Mouse (Mus musculus) frontal cortex, adult (tissue): ENCODE data around the gene Zfp697.

ENCODE experiments used
- ATAC-seq: cut with Nextera tagmentation; 2 replicates; pipeline ENCODE4 v1.9.2; 2017; ENCODE audit warnings: mild to moderate bottlenecking, moderate library complexity, mixed read lengths; ENCODE audit not compliant: low TSS enrichment

Zfp697 gene

DNA sequence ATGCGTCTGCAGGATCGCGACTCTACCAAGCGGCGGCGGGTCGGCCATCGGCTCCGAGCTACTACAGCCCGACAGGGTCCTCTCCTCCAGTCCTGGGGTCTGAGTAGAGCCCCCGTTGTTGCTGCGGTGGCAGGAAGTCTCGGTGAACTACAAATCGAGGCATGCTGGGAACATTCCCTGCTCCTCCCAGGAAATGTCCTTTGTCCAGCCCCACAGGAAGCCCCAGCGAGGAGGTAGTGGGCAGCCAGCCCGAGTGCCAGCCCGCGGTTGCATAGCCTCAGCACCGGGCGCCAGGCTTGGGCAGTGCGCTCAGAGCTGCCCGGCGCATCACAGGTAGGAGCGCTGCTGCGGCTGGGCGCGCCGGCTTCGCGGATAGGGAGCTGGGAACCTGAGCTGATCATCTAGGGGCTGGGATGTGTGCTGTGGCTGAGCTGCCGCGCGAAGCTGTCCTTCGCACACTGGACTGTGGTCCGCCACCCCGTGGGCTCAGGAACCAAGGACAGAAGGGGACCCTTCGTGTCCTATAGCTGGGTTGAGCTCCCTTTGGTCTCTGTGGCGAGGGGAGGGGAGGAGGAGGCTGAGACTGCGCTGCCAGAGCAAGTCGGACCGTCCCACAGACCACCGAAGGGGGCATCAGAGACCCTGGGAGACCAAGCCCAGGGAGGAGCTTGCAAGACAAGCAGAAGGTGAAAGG, at the start of gene Zfp697:
Gene Zfp697, plus strand, starts transcription at position 216 of the 694 bp plus-strand sequence.
- peak; percentile 96 for ATAC-seq

DNA sequence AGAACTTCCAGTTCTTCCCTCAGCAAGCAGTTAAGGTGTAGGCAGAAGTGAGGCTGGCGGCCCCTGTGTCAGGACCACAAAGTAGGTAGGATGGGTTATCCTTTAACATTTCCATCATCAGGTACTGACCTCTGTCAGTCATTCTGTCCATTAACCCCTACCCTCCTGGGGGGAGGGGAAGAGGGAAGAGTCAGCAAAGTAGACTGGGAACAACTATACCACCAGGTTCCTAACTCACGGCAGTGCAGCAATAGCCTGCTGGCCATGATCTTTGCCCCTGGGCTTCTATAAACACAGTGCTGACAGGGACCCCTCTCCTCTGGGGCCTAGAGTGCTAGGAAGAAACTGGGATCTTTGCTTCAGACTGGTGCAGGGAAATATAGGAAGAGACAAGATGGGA, 48.3 kb upstream of the Zfp697 start:
- ATAC-seq = no peak

DNA sequence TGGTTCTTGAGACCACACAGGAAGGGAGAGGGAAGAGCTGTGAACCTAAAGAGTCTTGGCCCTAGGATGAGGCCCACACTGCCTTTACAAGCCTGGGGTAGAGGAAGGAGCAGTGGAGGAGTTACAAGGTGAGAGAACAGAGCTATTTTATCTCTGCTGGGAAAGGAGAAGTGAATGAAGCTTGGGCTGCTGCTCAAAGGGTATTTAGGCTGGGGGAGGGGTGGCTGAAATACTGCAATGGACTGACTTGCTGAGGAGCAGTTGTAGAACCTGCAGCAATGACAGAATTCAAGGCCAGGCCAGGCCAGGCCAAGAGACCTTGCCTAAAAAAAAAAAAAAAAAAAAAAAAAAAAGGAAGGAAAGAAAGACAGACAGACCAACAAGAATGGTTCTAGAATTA, 46.9 kb upstream of the Zfp697 start:
- no peak for ATAC-seq

DNA sequence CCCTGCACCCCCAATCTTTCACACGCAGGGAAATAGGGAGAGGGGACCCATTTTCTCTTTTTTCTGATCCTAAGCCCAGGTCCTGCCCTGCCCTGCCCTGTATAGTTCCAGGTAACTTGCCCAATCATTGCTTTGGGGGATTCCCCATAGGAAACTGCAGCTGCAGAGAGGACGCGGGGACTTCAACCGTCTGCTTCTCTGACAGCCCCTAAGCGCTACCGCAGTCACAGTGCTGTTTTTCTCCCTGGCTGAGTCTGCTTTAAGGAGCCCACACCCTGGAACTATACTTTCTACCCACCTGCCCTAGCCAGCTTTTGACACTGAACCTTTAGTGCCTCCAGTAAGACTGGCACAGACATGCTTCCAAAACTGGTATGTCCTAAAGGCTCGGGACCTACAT, 46.4 kb upstream of the Zfp697 start:
- no peak for ATAC-seq

DNA sequence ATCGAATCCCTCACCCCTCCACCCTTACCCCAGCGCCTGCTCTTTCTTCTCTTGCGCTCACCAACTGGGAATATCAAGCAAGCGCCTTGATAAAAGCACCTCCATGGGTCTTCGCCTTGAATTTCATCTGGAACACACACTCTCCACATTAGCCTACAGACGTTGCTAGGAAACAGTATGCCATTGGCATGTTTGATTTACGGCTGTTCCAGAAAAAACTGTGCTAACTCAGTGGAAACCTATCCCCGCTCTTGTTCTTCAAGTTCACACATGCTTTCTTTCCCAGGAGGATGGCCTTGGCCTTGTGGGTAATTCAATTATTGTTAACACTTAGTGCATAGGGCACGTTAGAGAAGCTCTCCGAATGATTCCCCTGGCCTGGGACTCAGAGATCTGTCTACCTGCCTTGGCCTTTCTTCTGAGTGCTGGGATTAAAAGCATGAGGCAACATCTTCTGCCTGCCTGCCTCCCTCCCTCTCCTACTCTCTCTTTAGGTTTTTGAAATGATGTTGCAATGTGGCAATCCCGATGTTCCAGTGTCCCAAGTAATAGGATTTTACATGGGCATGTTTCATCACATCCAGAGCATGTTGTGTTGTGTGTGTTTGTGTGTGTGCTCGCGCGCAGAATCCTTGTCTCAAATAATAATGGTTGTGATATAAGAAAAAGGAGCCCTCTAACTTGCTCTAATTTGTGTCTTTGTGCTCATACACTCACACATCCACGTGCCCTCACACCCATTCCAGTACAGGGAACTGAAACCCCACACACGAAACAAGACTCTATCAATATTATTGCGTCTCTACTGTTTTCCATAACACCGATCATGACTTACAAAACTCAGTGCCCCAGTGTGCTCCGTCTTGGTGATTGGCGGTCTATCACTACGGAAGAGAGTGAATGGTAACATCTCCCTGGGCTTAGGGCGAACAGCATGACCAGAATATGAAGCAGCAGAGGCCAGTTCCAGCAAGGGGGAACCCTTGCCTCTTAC, 45.3 kb upstream of the Zfp697 start:
- ATAC-seq = no peak

DNA sequence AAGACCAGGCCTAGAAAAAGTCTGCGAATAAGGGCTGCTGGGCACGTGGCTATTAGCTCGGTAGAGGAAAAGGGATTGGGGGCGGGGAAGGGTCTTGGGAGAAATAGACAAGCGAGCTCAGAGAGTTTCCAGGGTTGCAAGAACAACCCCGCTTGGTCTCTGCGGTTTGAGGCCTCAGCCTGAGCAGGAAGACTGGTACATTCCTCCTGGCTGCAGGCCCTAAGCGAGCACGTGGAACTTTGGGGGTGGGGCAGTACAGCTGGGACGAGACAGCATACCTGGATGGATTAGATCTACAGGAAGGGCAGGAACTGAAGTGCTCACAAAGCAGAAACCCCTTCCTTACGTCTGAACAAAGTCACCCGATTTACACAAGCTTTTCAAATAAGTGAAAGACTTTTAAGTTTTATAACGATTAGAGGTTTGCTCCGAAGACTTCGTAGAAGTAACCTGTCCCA, 43.6 kb upstream of the Zfp697 start:
- ATAC-seq = peak; percentile 29; the same call in 1 of the 2 replicates

DNA sequence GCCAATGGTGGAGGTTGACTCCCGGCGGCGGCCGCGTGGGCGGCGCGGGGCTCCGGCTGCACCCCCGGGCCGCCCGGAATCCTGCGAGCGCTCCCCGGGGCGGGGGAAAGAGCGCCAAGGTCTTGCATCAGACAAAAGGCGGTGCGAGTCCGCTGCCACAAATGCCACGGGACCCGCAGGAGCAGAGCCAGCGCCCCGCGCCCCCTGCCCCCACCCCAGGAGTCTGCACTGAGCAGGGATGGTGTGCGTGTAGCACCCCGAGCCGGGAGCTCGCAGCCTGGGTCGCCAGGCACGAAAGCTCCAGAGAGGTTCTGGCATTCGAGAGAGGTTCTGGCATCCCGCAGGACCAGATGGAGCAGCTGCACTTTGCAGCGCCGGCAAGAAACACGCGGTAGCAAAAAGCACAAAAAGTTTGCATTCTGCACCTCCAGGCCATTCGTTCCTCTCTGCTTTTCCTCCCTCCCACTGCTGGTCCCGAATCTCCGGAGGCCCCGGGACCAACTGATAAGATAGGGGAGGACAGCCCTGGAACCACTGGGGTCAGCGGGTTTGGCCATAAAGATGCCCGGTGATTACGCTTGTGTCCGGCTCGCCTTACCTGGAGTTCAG, 43.1 kb upstream of the Zfp697 start:
- ATAC-seq = peak; percentile 74

DNA sequence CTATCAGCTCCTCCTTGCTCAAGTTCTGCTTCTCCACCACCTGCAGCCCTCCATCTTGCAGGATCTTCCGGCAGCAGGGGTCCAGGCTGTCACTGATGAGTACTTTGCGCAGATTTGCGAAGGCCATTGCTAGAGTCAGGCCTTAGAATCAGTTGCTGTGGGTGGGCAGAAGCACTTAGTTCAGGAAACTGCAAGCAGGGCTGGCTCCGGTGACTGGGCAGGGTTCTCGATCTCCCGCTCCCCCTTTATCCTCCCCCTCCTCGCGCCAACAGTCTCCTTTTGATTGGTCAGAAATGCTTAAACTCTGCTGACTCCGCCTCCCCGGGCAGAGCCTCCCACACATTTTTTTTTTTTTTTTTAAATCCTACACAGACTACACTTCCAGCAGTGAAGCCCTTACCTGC, 42.6 kb upstream of the Zfp697 start, which contains the start of gene Phgdh:
Gene Phgdh, minus strand, starts transcription at position 285 of the 404 bp plus-strand sequence.
- peak; percentile 60 for ATAC-seq

DNA sequence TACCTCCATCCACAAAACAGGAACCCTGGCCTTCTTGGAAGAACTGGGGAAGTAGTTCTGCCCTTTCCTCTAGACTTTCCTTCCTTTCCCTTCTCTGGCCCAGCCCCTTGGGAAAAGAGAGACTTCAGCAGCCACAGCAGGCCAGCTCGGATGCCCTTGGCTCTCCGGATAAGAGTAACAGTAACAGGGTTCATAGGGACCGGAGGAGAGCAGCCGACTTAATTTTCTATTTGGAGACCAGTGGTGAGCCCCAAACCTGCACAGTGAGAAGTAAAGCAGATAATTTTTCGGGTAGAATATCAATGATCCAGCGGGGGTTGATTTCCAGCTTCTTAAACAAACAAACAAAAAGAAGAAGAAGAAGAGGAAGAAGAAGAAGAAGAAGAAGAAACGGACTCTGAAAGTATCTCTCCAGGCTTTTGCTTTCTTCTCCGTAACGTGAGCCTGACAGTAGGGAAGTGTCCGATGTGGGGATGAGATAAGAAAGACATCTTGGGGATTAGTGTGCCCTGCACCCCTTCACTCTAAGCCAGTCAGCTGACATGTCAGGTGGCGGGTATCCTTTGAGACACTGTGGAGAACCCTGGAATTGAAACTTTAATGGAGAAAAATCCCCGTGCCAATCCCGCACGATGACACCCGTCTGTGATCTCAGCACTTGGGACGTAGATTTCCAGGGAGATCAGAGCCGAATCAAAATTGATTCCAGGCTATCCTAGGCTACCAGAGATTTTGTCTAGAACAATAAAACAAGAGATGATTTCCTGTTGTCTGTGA, 41.3 kb upstream of the Zfp697 start:
- ATAC-seq = no peak

DNA sequence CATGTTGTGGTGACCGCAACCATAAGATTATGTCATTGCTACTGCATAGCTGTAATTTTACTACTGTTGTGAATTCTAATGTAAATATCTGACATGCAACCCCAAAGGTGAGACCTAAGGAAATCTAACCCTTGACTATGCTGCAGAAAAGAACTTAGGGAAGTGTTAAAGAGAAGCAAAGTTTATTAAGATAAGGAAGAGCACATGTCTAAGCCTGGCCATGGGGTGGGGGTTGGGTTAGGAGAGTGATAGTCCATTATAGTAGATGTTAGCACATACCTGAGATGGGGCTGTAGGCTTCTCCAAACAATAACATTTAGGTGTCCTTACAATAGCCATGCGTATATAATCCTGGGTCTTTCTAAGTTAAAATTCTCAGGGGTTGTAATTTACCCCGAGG, 39.0 kb upstream of the Zfp697 start:
- ATAC-seq = no peak

DNA sequence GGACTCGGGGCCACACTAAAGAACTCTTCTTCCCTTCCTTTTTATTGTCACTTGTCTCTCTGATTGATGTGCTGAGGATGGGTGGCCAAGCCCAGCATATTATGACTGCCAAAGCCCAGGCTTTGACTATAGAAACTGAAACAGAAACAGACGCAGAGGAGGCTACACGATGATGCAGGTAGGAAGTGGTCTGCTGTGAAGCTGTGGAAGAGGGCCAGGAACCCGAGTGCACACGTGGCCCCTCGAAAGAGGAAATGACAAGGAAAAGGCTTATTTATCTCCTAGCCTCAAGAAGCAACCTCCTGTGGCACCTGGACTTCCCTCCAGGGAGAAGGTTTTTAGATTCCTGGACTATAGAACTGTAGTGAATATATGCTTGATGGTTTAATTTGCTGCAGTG, 34.2 kb upstream of the Zfp697 start:
- no peak for ATAC-seq

DNA sequence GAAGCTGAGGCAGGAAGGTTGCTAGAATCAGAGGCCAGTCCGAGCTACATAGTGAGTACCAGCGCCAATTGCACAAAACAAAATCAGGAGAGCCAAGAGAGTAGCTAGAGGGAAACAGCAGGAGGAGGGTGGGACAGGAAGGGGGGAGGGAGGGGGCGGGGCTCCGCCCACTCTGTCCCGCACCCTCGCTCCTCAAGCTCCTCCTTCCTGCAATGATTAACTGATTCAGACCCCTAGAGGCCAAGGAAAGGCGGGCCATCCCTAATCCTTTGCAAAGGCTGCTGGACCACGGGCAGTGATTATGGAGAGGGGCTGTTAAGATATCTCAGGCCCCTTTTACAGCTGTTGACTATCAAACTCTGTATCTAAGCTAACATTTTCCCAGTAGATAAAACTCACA, 33.6 kb upstream of the Zfp697 start:
- no peak for ATAC-seq

DNA sequence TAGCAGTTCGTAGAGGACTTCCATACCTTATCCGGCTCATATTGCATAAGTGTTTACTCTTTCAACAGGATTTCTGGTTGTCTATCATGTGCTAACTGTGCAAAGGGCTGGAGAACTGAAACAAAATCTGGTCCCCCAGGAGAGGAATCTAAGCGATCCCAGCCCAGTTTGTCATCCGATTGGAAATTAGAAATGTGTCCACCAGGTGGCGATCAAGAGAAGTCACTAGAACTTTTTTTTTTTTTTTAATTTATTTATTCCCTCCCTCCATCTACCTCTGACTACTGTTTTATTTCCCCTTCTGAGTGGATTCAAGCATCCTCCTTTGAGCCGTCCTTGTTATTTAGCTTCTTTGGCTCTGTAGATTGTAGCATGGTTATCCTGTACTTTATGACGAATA, 28.4 kb upstream of the Zfp697 start:
- ATAC-seq = no peak

DNA sequence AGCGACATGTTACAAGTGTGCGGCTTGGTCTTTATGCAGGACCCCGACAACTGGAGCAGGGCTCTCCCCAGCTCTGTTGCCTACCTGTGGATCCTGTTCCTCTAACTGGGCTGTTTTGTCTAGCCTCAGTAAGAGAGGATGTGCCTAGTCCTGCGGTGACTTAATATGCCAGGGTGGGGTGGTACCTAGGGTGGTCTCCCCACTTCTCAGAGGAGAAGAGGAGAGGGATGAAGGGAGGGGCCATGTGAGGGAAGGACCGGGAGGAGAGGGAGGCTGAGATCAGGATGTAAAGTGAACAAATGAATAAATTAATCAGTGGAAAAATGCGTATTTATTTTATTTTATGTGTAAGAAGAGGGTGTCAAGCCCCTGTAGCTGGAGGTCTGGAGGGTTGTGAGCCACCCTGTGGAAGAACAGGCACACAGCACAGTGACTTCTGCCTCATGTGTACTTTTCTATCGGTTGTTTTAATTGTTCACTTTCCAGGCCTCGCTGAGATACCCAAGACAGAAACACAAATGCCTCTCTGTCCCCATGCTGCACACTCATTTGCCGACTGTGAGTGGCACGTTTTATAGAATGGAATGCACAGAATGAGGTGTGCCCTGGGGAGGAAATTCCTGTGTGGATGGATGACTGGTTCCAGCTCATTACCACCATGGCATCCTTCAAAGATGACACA, 26.8 kb upstream of the Zfp697 start:
- no peak for ATAC-seq

DNA sequence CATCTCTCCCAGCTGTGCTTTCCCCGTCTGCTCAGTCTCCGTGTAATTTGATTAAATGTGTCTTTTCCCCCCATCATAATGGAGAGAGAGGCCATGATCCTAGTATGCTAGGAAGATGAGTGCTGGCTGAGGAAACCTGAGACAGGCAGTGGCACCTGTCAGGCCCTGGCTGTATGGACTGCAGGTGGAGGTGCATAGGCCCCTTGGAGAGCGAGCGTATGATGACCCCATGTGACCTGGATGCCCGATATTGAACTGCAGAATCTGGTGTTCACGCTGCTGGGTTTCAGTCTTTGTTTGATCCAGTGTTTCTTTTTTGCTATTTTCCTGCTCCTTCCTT, 26.3 kb upstream of the Zfp697 start:
- ATAC-seq = no peak

DNA sequence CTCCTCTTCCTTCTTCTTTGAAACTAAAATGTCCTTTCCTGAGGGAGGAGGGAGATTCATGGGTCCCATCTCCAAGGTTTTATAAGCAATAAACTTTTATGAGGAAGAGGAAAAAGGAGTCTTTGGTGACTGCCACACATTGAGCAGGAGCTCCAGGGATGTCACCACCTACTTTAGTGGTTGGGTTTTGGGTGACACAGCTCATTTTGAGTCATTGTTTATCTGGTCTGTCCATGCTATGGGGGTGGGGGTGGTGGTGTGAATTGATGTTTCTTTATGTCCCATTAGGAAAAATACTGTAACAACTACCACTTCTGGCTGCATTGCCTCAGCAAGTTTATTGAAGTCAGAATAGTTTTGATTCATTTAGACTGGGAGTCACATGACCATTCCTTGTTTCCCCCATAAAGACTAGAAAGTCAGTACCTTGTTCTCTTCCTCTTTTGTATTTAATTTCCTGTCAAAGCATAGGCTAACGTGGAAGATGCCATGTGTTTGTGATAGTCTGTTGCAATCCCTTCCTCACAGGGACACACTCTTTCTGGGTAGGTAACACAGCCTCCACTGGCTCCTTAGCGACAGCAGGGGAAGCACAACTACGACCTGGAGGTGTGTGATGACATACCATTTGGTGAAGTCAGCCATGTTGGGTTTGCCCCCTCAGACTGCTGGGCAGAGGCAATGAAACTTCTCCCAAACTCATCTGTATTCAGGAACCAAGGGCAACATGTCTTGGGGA, 25.5 kb upstream of the Zfp697 start:
- ATAC-seq = no peak

DNA sequence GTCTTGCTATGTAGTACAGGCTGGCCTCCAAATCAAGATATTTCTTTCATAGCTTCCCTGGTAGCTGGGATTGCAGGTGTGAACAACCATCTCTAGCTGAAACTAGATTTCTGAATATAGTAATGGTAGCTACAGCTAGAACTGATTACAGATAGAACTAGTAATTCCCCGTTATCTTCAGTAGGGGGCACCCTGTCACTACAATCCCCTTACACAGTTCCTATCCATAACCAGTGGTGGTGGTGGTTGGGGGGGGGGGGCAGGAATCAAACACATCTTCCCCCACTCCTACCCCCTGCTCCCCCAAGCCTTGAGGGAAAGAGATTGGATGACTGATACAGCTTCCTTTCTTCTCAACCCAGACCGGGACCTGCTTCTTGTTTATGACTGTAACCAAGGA, 19.5 kb upstream of the Zfp697 start:
- peak; percentile 95 for ATAC-seq

DNA sequence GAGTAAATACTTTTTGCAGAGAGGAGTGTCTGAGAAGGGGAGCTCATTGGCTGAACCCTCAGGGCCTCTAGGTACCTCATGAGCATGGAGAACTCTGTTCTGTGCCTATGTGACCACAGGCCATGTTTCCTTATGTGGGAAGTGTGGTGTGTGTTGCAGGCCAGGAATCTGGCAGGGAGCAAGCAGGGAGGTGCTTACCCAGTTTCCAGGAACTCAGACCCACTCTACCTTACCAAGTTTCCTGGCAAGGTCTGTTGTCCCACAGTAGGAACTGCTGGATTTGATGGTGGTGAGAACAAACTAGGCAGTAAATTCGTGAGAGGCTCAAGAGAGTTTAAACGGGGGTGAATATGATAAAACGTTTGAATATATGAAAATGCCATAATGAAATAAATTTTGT, 16.2 kb upstream of the Zfp697 start:
- no peak for ATAC-seq

DNA sequence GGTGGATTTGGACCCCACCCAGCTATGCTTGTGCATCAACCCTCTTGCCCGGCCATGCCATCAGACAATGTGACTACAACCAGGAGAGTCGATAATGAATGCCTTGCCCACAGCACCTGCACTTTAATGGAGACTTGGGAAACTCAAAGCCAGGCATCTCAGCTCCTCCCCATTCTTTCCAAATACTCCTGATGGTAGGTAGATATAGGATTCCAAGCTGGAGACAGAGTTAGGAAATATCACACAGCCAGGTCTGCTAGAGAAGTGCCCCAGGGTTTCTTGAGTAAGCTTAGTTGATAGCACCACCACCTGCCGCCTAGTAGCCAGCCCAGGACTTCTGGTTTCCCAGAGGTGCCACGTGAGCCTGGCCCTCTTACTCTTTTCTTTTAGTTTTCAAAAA, 15.4 kb upstream of the Zfp697 start:
- ATAC-seq = no peak

DNA sequence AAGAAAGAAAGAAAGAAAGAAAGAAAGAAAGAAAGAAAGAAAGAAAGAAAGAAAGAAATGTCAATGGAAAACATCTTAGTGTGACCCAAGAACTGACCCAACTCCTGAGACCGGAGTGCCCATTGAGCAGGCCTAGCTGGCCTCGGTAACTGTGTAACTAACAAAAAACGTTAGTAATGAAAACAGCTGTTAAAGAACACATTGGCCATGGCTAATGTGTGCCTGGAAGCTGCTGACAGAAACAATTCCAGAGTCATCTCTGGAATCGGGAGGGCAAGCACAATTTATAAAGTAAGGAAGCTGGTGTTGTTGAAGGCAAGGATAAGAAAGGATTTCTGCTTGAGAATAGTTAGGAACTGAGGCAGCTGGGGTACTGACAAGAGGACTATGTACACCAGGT, 14.0 kb upstream of the Zfp697 start:
- ATAC-seq = no peak
